In genomic region chr9:94278657-94279585, GRCm38 (mm10) we compare ENCODE assay signal across 8 mouse cellular contexts.
DNase-seq lines count a peak whose midpoint lies in the region; ATAC-seq lines count a peak whose summit lies in the region.
"Had no signal": no experiment of that assay in that cellular context is flagged by ENCODE, and none has a peak within 500 bp of the region (broad histone marks: within the 10 kb centered on the region; RNA-seq: fewer than 3 reads in every experiment).

No protein-coding gene starts in this region.

- ATAC-seq in frontal cortex, adult (ENCODE audit: low TSS enrichment) = peak; percentile 98

- DNase-seq in 3T3-L1 (ENCODE audit: low read depth, low spot score) = peak; percentile 80
- peak; percentile 28 for DNase-seq in brain, embryonic 18.5 days (ENCODE audit: low read depth, low spot score)
- peak; percentile 10 to 81 for DNase-seq in left cerebral cortex, adult 9 months (ENCODE audit: low spot score in 2 of 2)
- no peak for DNase-seq in urinary bladder, postnatal 36 days (ENCODE audit: low spot score in 2 of 2)
- no peak for DNase-seq in T-cell, adult 2 months (ENCODE audit: low spot score)
- DNase-seq in embryo, embryonic 11 days = no peak
- DNase-seq: kidney, postnatal 14 days had no signal

Comparison
In these comparisons a context has a peak if more than half of its experiments do, and no peak if none do; other contexts are left out.
1. DNase-seq: peak in 3T3-L1 (single experiment), brain, embryonic 18.5 days (single experiment) and left cerebral cortex, adult 9 months (2 of 2); none in urinary bladder, postnatal 36 days (0 of 2), T-cell, adult 2 months (single experiment) and embryo, embryonic 11 days (single experiment).